Mouse (Mus musculus) cortical plate, adult 2 months (tissue): ENCODE measurements around the gene Map2.

Experiments
- CTCF ChIP-seq: fragments of 200-500 bp; IDR thresholded peaks from 2 replicates; pipeline ENCODE4 v1.5.1; 2011; ENCODE audit warnings: mild to moderate bottlenecking, control low read depth, low read length; ENCODE audit not compliant: insufficient read depth; ENCODE audit errors: extremely low read depth
- POLR2A ChIP-seq: fragments of 200-500 bp; IDR thresholded peaks from 2 replicates; pipeline ENCODE4 v1.6.1; 2011; ENCODE audit warnings: mild to moderate bottlenecking, low read length, control low read depth; ENCODE audit not compliant: insufficient read depth; ENCODE audit errors: extremely low read depth

DNA sequence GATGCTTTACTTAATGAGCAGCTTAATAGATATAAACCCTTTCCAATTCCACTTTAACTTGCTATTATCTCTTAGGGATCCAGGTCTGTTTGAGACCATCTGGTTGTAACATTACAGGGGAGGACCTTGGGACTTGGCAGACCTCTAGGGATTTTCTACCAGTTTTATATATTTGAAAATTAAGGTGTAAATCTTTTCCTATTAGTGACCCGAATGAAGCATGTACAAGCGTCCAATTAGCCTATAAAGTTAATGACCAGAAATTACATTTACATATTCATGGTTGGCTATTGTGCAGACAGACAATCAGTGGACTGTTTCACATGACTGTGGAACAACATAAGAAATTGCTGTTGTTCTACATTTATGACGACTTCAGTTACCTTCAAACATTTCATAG lies 88.1 kb downstream of the Map2 start:
- TF ChIP-seq CTCF = no peak
- TF ChIP-seq POLR2A = no peak
